Comparison of ENCODE assay signal across 11 mouse cellular contexts in the genomic region with DNA sequence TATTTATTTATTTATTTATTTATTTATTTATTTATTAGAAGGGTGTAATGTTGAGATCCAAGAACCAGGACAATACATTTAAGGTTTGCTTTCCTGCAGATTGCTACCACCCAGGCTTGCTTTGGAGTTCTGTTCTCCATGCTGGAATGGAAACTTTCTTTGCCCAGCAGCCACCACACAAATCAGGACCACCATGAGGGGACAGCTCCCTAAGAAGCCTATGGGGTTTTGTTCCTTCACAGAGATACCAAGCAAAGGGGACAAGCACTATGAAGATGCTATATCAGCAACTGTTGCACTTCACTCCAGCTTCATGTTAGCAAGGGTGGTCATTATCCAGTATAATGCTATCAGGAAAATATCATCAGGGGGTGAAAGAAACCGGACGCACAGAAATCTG.
A peak's percentile ranks its signal among the peaks of the same experiment; 100 is the strongest.
DNase-seq lines count a peak whose midpoint lies in the region; ATAC-seq and TF ChIP-seq lines count a peak whose summit lies in the region.
"Had no signal": no experiment of that assay in that cellular context is flagged by ENCODE, and none has a peak within 500 bp of the region (broad histone marks: within the 10 kb centered on the region; RNA-seq: fewer than 3 reads in every experiment).

No protein-coding gene starts in this region.

- H3K36me3 ChIP-seq in liver, embryonic 14.5 days (replicated peaks; ENCODE audit: control insufficient read depth, insufficient read depth, low read depth), result no peaks in the 10 kb centered on the region
- no peaks in the 10 kb centered on the region for H3K36me3 ChIP-seq in intestine, embryonic 15.5 days
- H3K36me3 ChIP-seq: limb, embryonic 15.5 days had no signal

- H3K4me1 ChIP-seq in liver, embryonic 14.5 days (replicated peaks; ENCODE audit: control insufficient read depth in 2 of 2, insufficient read depth in 2 of 2, low read length in 1 of 2), result peaks cover 3 to 18% of the 10 kb centered on the region in 2 experiments; a peak in 2 of 4 replicates
- no peaks in the 10 kb centered on the region for H3K4me1 ChIP-seq in intestine, embryonic 15.5 days (replicated peaks)
- H3K4me1 ChIP-seq: limb, embryonic 15.5 days had no signal

- no peak overlapping the region for H3K27ac ChIP-seq in liver, embryonic 14.5 days
- no peak overlapping the region for H3K27ac ChIP-seq in intestine, embryonic 15.5 days
- H3K27ac ChIP-seq: limb, embryonic 15.5 days had no signal

- ATAC-seq in liver, embryonic 14.5 days (ENCODE audit: insufficient read depth), result no peak
- ATAC-seq in intestine, embryonic 15.5 days, result no peak
- ATAC-seq: inflammation-experienced regulatory T-cells, adult 6 months had no signal

- H3K4me3 ChIP-seq in liver, embryonic 14.5 days (ENCODE audit: insufficient read depth in 1 of 2, low read depth in 2 of 2, low read length in 2 of 2), result no peak overlapping the region
- no peak overlapping the region for H3K4me3 ChIP-seq in intestine, embryonic 15.5 days (replicated peaks)
- H3K4me3 ChIP-seq: limb, embryonic 15.5 days had no signal

- H3K4me2 ChIP-seq in liver, embryonic 14.5 days (ENCODE audit: low read depth), result peak overlapping the region; percentile 47; the same call in 1 of the 2 replicates
- no peak overlapping the region for H3K4me2 ChIP-seq in intestine, embryonic 15.5 days (replicated peaks)
- H3K4me2 ChIP-seq: limb, embryonic 15.5 days had no signal

- H3K9me3 ChIP-seq in liver, embryonic 14.5 days (ENCODE audit: control insufficient read depth, low read length), result no peaks in the 10 kb centered on the region
- no peaks in the 10 kb centered on the region for H3K9me3 ChIP-seq in intestine, embryonic 15.5 days
- H3K9me3 ChIP-seq: limb, embryonic 15.5 days had no signal

- DNase-seq in adrenal gland, postnatal 10 days, result peak; percentile 18
- no peak for DNase-seq in adrenal gland, adult 2 months
- DNase-seq in kidney, postnatal 4 days, result peak; percentile 71 to 72
- DNase-seq in kidney, adult 8-10 months, result no peak
- DNase-seq in c-Kit-positive CD71-positive TER-119-positive erythroid progenitor cells, embryonic 14.5 days (ENCODE audit: low spot score), result peak; percentile 29
- DNase-seq in liver, embryonic 14.5 days (ENCODE audit: low read depth in 3 of 3, low spot score in 3 of 3), result peak in 1 of 3 experiments; percentile 20
- DNase-seq in left cerebral cortex, adult 8-10 months (ENCODE audit: low spot score in 2 of 2), result no peak
- DNase-seq: cerebellum, postnatal 25 days had no signal

- no peak overlapping the region for H3K9ac ChIP-seq in liver, embryonic 14.5 days (replicated peaks)
- H3K9ac ChIP-seq in intestine, embryonic 15.5 days, result no peak overlapping the region
- H3K9ac ChIP-seq: limb, embryonic 15.5 days had no signal

- H3K27me3 ChIP-seq in liver, embryonic 14.5 days (ENCODE audit: control insufficient read depth, insufficient read depth, low read length), result no peaks in the 10 kb centered on the region
- H3K27me3 ChIP-seq in intestine, embryonic 15.5 days (replicated peaks), result no peaks in the 10 kb centered on the region
- H3K27me3 ChIP-seq: limb, embryonic 15.5 days had no signal

- no peak for TF ChIP-seq CTCF in liver, embryonic 14.5 days (IDR thresholded peaks at IDR 0.05; ENCODE audit: low read depth)

- WGBS in liver, embryonic 14.5 days (ENCODE audit: insufficient replicate concordance), result 58% methylated on average over 2 of the region's 2 CpGs
- 66% methylated on average over 2 of the region's 2 CpGs for WGBS in intestine, embryonic 15.5 days

- no peak for TF ChIP-seq EP300 in liver, embryonic 14.5 days (IDR thresholded peaks at IDR 0.05; ENCODE audit: low read depth)

Comparison
In these comparisons a context has a peak if more than half of its experiments do, and no peak if none do; other contexts are left out.
1. DNase-seq: peak in adrenal gland, postnatal 10 days (single experiment), kidney, postnatal 4 days (2 of 2) and c-Kit-positive CD71-positive TER-119-positive erythroid progenitor cells, embryonic 14.5 days (single experiment); none in adrenal gland, adult 2 months (single experiment), kidney, adult 8-10 months (0 of 2) and left cerebral cortex, adult 8-10 months (0 of 2).